Mouse (Mus musculus): Measurements from ENCODE around the gene Gdpd5.

- TF ChIP-seq CTCF (IDR thresholded peaks at IDR 0.05; ENCODE audit: low read depth, low read length), result no peak
- no peak for TF ChIP-seq TAL1 (conservative IDR thresholded peaks at IDR 0.05; ENCODE audit: low read depth, low read length)
These were observed 33.9 kb upstream of the Gdpd5 start for GRCm38 (mm10) chr7:99347268-99347667.
